Mouse (Mus musculus): ENCODE data around the gene Glod4.

GRCm38 (mm10) chr11:76253918-76254264 is 10.4 kb upstream of the Glod4 start:
- TF ChIP-seq POLR2A (IDR thresholded peaks at IDR 0.05; ENCODE audit: borderline replicate concordance, extremely low read depth, low read depth, low read length), result no peak
- TF ChIP-seq CTCF (IDR thresholded peaks at IDR 0.05; ENCODE audit: insufficient read depth, low read length), result no peak

All from lung, adult 2 months (tissue).